Mouse (Mus musculus): ENCODE measurements around the gene Fnbp4. TPM values are rescaled to one million over a fixed set of nuclear protein-coding genes. Genes with fewer than 3 reads are reported as not detected.

Fnbp4 gene
- polyA plus RNA-seq, 1 experiment from 2014 or later: 26.9 TPM

- WGBS (ENCODE audit: insufficient replicate concordance): 87% methylated on average over 3 of the region's 3 CpGs
- Histone ChIP-seq H3K4me2 (ENCODE audit: low read depth, low read length) (no peak overlapping the region), H3K4me1 (ENCODE audit: control insufficient read depth, low read depth, low read length) (no peaks in the 10 kb centered on the region; the same call in 1 of the 2 replicates), H3K9ac (ENCODE audit: low read depth, low read length) (no peak overlapping the region), H3K27ac (ENCODE audit: low read length) (no peak overlapping the region), H3K36me3 (ENCODE audit: control insufficient read depth, insufficient read depth) (peaks cover 59% of the 10 kb centered on the region), H3K27me3 (ENCODE audit: control insufficient read depth, insufficient read depth, low read depth, low read length) (no peaks in the 10 kb centered on the region), H3K9me3 (replicated peaks; ENCODE audit: control insufficient read depth, low read length) (no peaks in the 10 kb centered on the region), H3K4me3 (ENCODE audit: low read depth, low read length) (no peak overlapping the region)
- ATAC-seq (ENCODE audit: low read depth): no peak
Measured at GRCm38 (mm10) chr2:90754188-90754587, 9.0 kb downstream of the Fnbp4 start.

- Histone ChIP-seq H3K9ac (ENCODE audit: low read depth, low read length) (no peak overlapping the region), H3K4me1 (ENCODE audit: control insufficient read depth, low read depth, low read length) (no peaks in the 10 kb centered on the region), H3K4me2 (ENCODE audit: low read depth, low read length) (no peak overlapping the region), H3K27ac (ENCODE audit: low read length) (no peak overlapping the region), H3K36me3 (ENCODE audit: control insufficient read depth, insufficient read depth) (peaks cover 75% of the 10 kb centered on the region), H3K9me3 (replicated peaks; ENCODE audit: control insufficient read depth, low read length) (no peaks in the 10 kb centered on the region), H3K4me3 (ENCODE audit: low read depth, low read length) (no peak overlapping the region), H3K27me3 (ENCODE audit: control insufficient read depth, insufficient read depth, low read depth, low read length) (no peaks in the 10 kb centered on the region)
- 80% methylated on average over 3 of the region's 3 CpGs for WGBS (ENCODE audit: insufficient replicate concordance)
- no peak for ATAC-seq (ENCODE audit: low read depth)
Measured at GRCm38 (mm10) chr2:90765123-90765522, 20.0 kb downstream of the Fnbp4 start.

- no peak for ATAC-seq (ENCODE audit: low read depth)
- no peak overlapping the region for H3K4me3 ChIP-seq (ENCODE audit: low read depth, low read length)
Measured at GRCm38 (mm10) chr2:90781323-90781722, 36.2 kb downstream of the Fnbp4 start.

GRCm38 (mm10) chr2:90781938-90782337, 36.8 kb downstream of the Fnbp4 start:
- no peak overlapping the region for H3K4me3 ChIP-seq (ENCODE audit: low read depth, low read length)
- ATAC-seq (ENCODE audit: low read depth): no peak
- no peaks in the 10 kb centered on the region for H3K4me1 ChIP-seq (ENCODE audit: control insufficient read depth, low read depth, low read length)
- peaks cover 32% of the 10 kb centered on the region for H3K36me3 ChIP-seq (ENCODE audit: control insufficient read depth, insufficient read depth)
- no peaks in the 10 kb centered on the region for H3K9me3 ChIP-seq (replicated peaks; ENCODE audit: control insufficient read depth, low read length)
- WGBS (ENCODE audit: insufficient replicate concordance): 51% methylated on average over 2 of the region's 2 CpGs
- peaks cover 21% of the 10 kb centered on the region for H3K27me3 ChIP-seq (ENCODE audit: control insufficient read depth, insufficient read depth, low read depth, low read length)
- no peak overlapping the region for H3K27ac ChIP-seq (ENCODE audit: low read length)
- H3K4me2 ChIP-seq (ENCODE audit: low read depth, low read length): no peak overlapping the region
- no peak overlapping the region for H3K9ac ChIP-seq (ENCODE audit: low read depth, low read length)

More at GRCm38 (mm10) chr2:90781323-90781722, 36.2 kb downstream of the Fnbp4 start:
- peaks cover 33% of the 10 kb centered on the region for H3K36me3 ChIP-seq (ENCODE audit: control insufficient read depth, insufficient read depth)
- no peaks in the 10 kb centered on the region for H3K9me3 ChIP-seq (replicated peaks; ENCODE audit: control insufficient read depth, low read length)
- no peaks in the 10 kb centered on the region for H3K4me1 ChIP-seq (ENCODE audit: control insufficient read depth, low read depth, low read length)
- WGBS (ENCODE audit: insufficient replicate concordance): 49% methylated on average over 3 of the region's 3 CpGs
- no peak overlapping the region for H3K9ac ChIP-seq (ENCODE audit: low read depth, low read length)
- H3K27me3 ChIP-seq (ENCODE audit: control insufficient read depth, insufficient read depth, low read depth, low read length): peaks cover 21% of the 10 kb centered on the region
- no peak overlapping the region for H3K27ac ChIP-seq (ENCODE audit: low read length)
- no peak overlapping the region for H3K4me2 ChIP-seq (ENCODE audit: low read depth, low read length)

GRCm38 (mm10) chr2:90782458-90782857, 37.3 kb downstream of the Fnbp4 start, which contains the start of gene Agbl2:
Gene Agbl2 (plus strand): TSS chr2:90782727.
- Histone ChIP-seq H3K9me3 (replicated peaks; ENCODE audit: control insufficient read depth, low read length) (no peaks in the 10 kb centered on the region), H3K36me3 (ENCODE audit: control insufficient read depth, insufficient read depth) (peaks cover 30% of the 10 kb centered on the region), H3K9ac (ENCODE audit: low read depth, low read length) (no peak within 1 kb of the TSS), H3K27me3 (ENCODE audit: control insufficient read depth, insufficient read depth, low read depth, low read length) (peaks cover 21% of the 10 kb centered on the region), H3K27ac (ENCODE audit: low read length) (no peak within 1 kb of the TSS), H3K4me3 (ENCODE audit: low read depth, low read length) (peak within 1 kb of the TSS; percentile 49), H3K4me1 (ENCODE audit: control insufficient read depth, low read depth, low read length) (no peaks in the 10 kb centered on the region), H3K4me2 (ENCODE audit: low read depth, low read length) (peak within 1 kb of the TSS; percentile 60)
- ATAC-seq (ENCODE audit: low read depth): no peak
- 6% methylated on average over 11 of the region's 11 CpGs for WGBS (ENCODE audit: insufficient replicate concordance)

GRCm38 (mm10) chr2:90782901-90783486, 37.8 kb downstream of the Fnbp4 start:
- peak overlapping the region; percentile 49 for H3K4me3 ChIP-seq (ENCODE audit: low read depth, low read length)
- no peaks in the 10 kb centered on the region for H3K4me1 ChIP-seq (ENCODE audit: control insufficient read depth, low read depth, low read length)
- no peaks in the 10 kb centered on the region for H3K9me3 ChIP-seq (replicated peaks; ENCODE audit: control insufficient read depth, low read length)
- no peak overlapping the region for H3K27ac ChIP-seq (ENCODE audit: low read length)
- no peak overlapping the region for H3K9ac ChIP-seq (ENCODE audit: low read depth, low read length)
- H3K27me3 ChIP-seq (ENCODE audit: control insufficient read depth, insufficient read depth, low read depth, low read length): peaks cover 21% of the 10 kb centered on the region
- peak overlapping the region; percentile 60 for H3K4me2 ChIP-seq (ENCODE audit: low read depth, low read length)
- no peak for ATAC-seq (ENCODE audit: low read depth)
- WGBS (ENCODE audit: insufficient replicate concordance): 2% methylated on average over 29 of the region's 29 CpGs
- H3K36me3 ChIP-seq (ENCODE audit: control insufficient read depth, insufficient read depth): peaks cover 25% of the 10 kb centered on the region

GRCm38 (mm10) chr2:90788126-90788525, 43.0 kb downstream of the Fnbp4 start:
- no peak overlapping the region for H3K9ac ChIP-seq (ENCODE audit: low read depth, low read length)
- no peaks in the 10 kb centered on the region for H3K4me1 ChIP-seq (ENCODE audit: control insufficient read depth, low read depth, low read length)
- no peak overlapping the region for H3K4me2 ChIP-seq (ENCODE audit: low read depth, low read length)
- 54% methylated on average over 2 of the region's 2 CpGs for WGBS (ENCODE audit: insufficient replicate concordance)
- no peaks in the 10 kb centered on the region for H3K9me3 ChIP-seq (replicated peaks; ENCODE audit: control insufficient read depth, low read length)
- no peak for ATAC-seq (ENCODE audit: low read depth)
- H3K4me3 ChIP-seq (ENCODE audit: low read depth, low read length): no peak overlapping the region
- no peaks in the 10 kb centered on the region for H3K36me3 ChIP-seq (ENCODE audit: control insufficient read depth, insufficient read depth)
- no peak overlapping the region for H3K27ac ChIP-seq (ENCODE audit: low read length)
- H3K27me3 ChIP-seq (ENCODE audit: control insufficient read depth, insufficient read depth, low read depth, low read length): peaks cover 12% of the 10 kb centered on the region

GRCm38 (mm10) chr2:90808241-90809126, 63.3 kb downstream of the Fnbp4 start:
- no peaks in the 10 kb centered on the region for H3K9me3 ChIP-seq (replicated peaks; ENCODE audit: control insufficient read depth, low read length)
- 72% methylated on average over 6 of the region's 6 CpGs for WGBS (ENCODE audit: insufficient replicate concordance)
- H3K4me3 ChIP-seq (ENCODE audit: low read depth, low read length): no peak overlapping the region
- no peak overlapping the region for H3K4me2 ChIP-seq (ENCODE audit: low read depth, low read length)
- H3K27me3 ChIP-seq (ENCODE audit: control insufficient read depth, insufficient read depth, low read depth, low read length): no peaks in the 10 kb centered on the region
- H3K9ac ChIP-seq (ENCODE audit: low read depth, low read length): no peak overlapping the region
- H3K4me1 ChIP-seq (ENCODE audit: control insufficient read depth, low read depth, low read length): no peaks in the 10 kb centered on the region
- H3K36me3 ChIP-seq (ENCODE audit: control insufficient read depth, insufficient read depth): no peaks in the 10 kb centered on the region
- no peak for ATAC-seq (ENCODE audit: low read depth)
- no peak overlapping the region for H3K27ac ChIP-seq (ENCODE audit: low read length)

GRCm38 (mm10) chr2:90810751-90811150, 65.6 kb downstream of the Fnbp4 start:
- H3K9me3 ChIP-seq (replicated peaks; ENCODE audit: control insufficient read depth, low read length): no peaks in the 10 kb centered on the region
- no peak overlapping the region for H3K4me2 ChIP-seq (ENCODE audit: low read depth, low read length)
- no peaks in the 10 kb centered on the region for H3K4me1 ChIP-seq (ENCODE audit: control insufficient read depth, low read depth, low read length)
- no peak overlapping the region for H3K27ac ChIP-seq (ENCODE audit: low read length)
- no peaks in the 10 kb centered on the region for H3K36me3 ChIP-seq (ENCODE audit: control insufficient read depth, insufficient read depth)
- no peaks in the 10 kb centered on the region for H3K27me3 ChIP-seq (ENCODE audit: control insufficient read depth, insufficient read depth, low read depth, low read length)
- 47% methylated on average over 8 of the region's 8 CpGs for WGBS (ENCODE audit: insufficient replicate concordance)
- ATAC-seq (ENCODE audit: low read depth): no peak
- no peak overlapping the region for H3K9ac ChIP-seq (ENCODE audit: low read depth, low read length)
- no peak overlapping the region for H3K4me3 ChIP-seq (ENCODE audit: low read depth, low read length)
